Mouse (Mus musculus): ENCODE measurements around the gene A730049H05Rik. TPM values are rescaled to one million over a fixed set of nuclear protein-coding genes. Genes with fewer than 3 reads are reported as not detected.

A730049H05Rik gene
- total RNA-seq, 1 experiment from 2014 or later: not detected

GRCm38 (mm10) chr6:92821606-92822005 is 5.3 kb downstream of the A730049H05Rik start:
- no peak for ATAC-seq (replicated peaks in 1 of 2; ENCODE audit: insufficient read depth in 1 of 2, low FRiP score in 2 of 2, low TSS enrichment in 1 of 2, low read depth in 1 of 2, poor library complexity in 2 of 2, severe bottlenecking in 2 of 2)

- no peak for ATAC-seq (replicated peaks in 1 of 2; ENCODE audit: insufficient read depth in 1 of 2, low FRiP score in 2 of 2, low TSS enrichment in 1 of 2, low read depth in 1 of 2, poor library complexity in 2 of 2, severe bottlenecking in 2 of 2)
These were observed 5.7 kb downstream of the A730049H05Rik start for GRCm38 (mm10) chr6:92822006-92822405.

- no peak for ATAC-seq (replicated peaks in 1 of 2; ENCODE audit: insufficient read depth in 1 of 2, low FRiP score in 2 of 2, low TSS enrichment in 1 of 2, low read depth in 1 of 2, poor library complexity in 2 of 2, severe bottlenecking in 2 of 2)
These were observed 7.7 kb downstream of the A730049H05Rik start for GRCm38 (mm10) chr6:92823991-92824390.

GRCm38 (mm10) chr6:92826561-92826960 is 10.3 kb downstream of the A730049H05Rik start:
- no peak for ATAC-seq (replicated peaks in 1 of 2; ENCODE audit: insufficient read depth in 1 of 2, low FRiP score in 2 of 2, low TSS enrichment in 1 of 2, low read depth in 1 of 2, poor library complexity in 2 of 2, severe bottlenecking in 2 of 2)

- no peak for ATAC-seq (replicated peaks in 1 of 2; ENCODE audit: insufficient read depth in 1 of 2, low FRiP score in 2 of 2, low TSS enrichment in 1 of 2, low read depth in 1 of 2, poor library complexity in 2 of 2, severe bottlenecking in 2 of 2)
These were observed 11.1 kb downstream of the A730049H05Rik start for GRCm38 (mm10) chr6:92827360-92827759.

GRCm38 (mm10) chr6:92829148-92829547 is 12.9 kb downstream of the A730049H05Rik start:
- no peak for ATAC-seq (replicated peaks in 1 of 2; ENCODE audit: insufficient read depth in 1 of 2, low FRiP score in 2 of 2, low TSS enrichment in 1 of 2, low read depth in 1 of 2, poor library complexity in 2 of 2, severe bottlenecking in 2 of 2)

- no peak for ATAC-seq (replicated peaks in 1 of 2; ENCODE audit: insufficient read depth in 1 of 2, low FRiP score in 2 of 2, low TSS enrichment in 1 of 2, low read depth in 1 of 2, poor library complexity in 2 of 2, severe bottlenecking in 2 of 2)
These were observed 14.8 kb downstream of the A730049H05Rik start for GRCm38 (mm10) chr6:92831106-92831505.

GRCm38 (mm10) chr6:92842000-92842399 is 25.7 kb downstream of the A730049H05Rik start:
- ATAC-seq (replicated peaks in 1 of 2; ENCODE audit: insufficient read depth in 1 of 2, low FRiP score in 2 of 2, low TSS enrichment in 1 of 2, low read depth in 1 of 2, poor library complexity in 2 of 2, severe bottlenecking in 2 of 2): no peak

- ATAC-seq (replicated peaks in 1 of 2; ENCODE audit: insufficient read depth in 1 of 2, low FRiP score in 2 of 2, low TSS enrichment in 1 of 2, low read depth in 1 of 2, poor library complexity in 2 of 2, severe bottlenecking in 2 of 2): no peak
These were observed 27.2 kb downstream of the A730049H05Rik start for GRCm38 (mm10) chr6:92843474-92843873.

- no peak for ATAC-seq (replicated peaks in 1 of 2; ENCODE audit: insufficient read depth in 1 of 2, low FRiP score in 2 of 2, low TSS enrichment in 1 of 2, low read depth in 1 of 2, poor library complexity in 2 of 2, severe bottlenecking in 2 of 2)
These were observed 29.6 kb downstream of the A730049H05Rik start for GRCm38 (mm10) chr6:92845898-92846297.

GRCm38 (mm10) chr6:92846614-92847013 is 30.3 kb downstream of the A730049H05Rik start:
- no peak for ATAC-seq (replicated peaks in 1 of 2; ENCODE audit: insufficient read depth in 1 of 2, low FRiP score in 2 of 2, low TSS enrichment in 1 of 2, low read depth in 1 of 2, poor library complexity in 2 of 2, severe bottlenecking in 2 of 2)

- no peak for ATAC-seq (replicated peaks in 1 of 2; ENCODE audit: insufficient read depth in 1 of 2, low FRiP score in 2 of 2, low TSS enrichment in 1 of 2, low read depth in 1 of 2, poor library complexity in 2 of 2, severe bottlenecking in 2 of 2)
These were observed 32.9 kb downstream of the A730049H05Rik start for GRCm38 (mm10) chr6:92849208-92849607.

GRCm38 (mm10) chr6:92850250-92850649 is 34.0 kb downstream of the A730049H05Rik start:
- no peak for ATAC-seq (replicated peaks in 1 of 2; ENCODE audit: insufficient read depth in 1 of 2, low FRiP score in 2 of 2, low TSS enrichment in 1 of 2, low read depth in 1 of 2, poor library complexity in 2 of 2, severe bottlenecking in 2 of 2)

GRCm38 (mm10) chr6:92854873-92855272 is 38.6 kb downstream of the A730049H05Rik start:
- no peak for ATAC-seq (replicated peaks in 1 of 2; ENCODE audit: insufficient read depth in 1 of 2, low FRiP score in 2 of 2, low TSS enrichment in 1 of 2, low read depth in 1 of 2, poor library complexity in 2 of 2, severe bottlenecking in 2 of 2)

GRCm38 (mm10) chr6:92857761-92858160 is 41.5 kb downstream of the A730049H05Rik start:
- no peak for ATAC-seq (replicated peaks in 1 of 2; ENCODE audit: insufficient read depth in 1 of 2, low FRiP score in 2 of 2, low TSS enrichment in 1 of 2, low read depth in 1 of 2, poor library complexity in 2 of 2, severe bottlenecking in 2 of 2)

- no peak for ATAC-seq (replicated peaks in 1 of 2; ENCODE audit: insufficient read depth in 1 of 2, low FRiP score in 2 of 2, low TSS enrichment in 1 of 2, low read depth in 1 of 2, poor library complexity in 2 of 2, severe bottlenecking in 2 of 2)
These were observed 42.6 kb downstream of the A730049H05Rik start for GRCm38 (mm10) chr6:92858721-92859510.

- ATAC-seq (replicated peaks in 1 of 2; ENCODE audit: insufficient read depth in 1 of 2, low FRiP score in 2 of 2, low TSS enrichment in 1 of 2, low read depth in 1 of 2, poor library complexity in 2 of 2, severe bottlenecking in 2 of 2): no peak
These were observed 44.1 kb downstream of the A730049H05Rik start for GRCm38 (mm10) chr6:92860285-92860912.

GRCm38 (mm10) chr6:92862599-92862998 is 46.3 kb downstream of the A730049H05Rik start:
- no peak for ATAC-seq (replicated peaks in 1 of 2; ENCODE audit: insufficient read depth in 1 of 2, low FRiP score in 2 of 2, low TSS enrichment in 1 of 2, low read depth in 1 of 2, poor library complexity in 2 of 2, severe bottlenecking in 2 of 2)

Measured in hematopoietic stem cell, adult 5-6 weeks (primary cell).